Mouse (Mus musculus): ENCODE results near the gene Ficd. TPM values are rescaled to one million over a fixed set of nuclear protein-coding genes. Genes with fewer than 3 reads are reported as not detected.
A peak's percentile ranks its signal among the peaks of the same experiment; 100 is the strongest.
"Not testable (repeated sequence)": the region's sequence is repeated elsewhere in the genome, so short reads cannot be mapped to it uniquely, and the experiment has no call there.

Ficd gene
- polyA plus RNA-seq, 1 experiment from 2014 or later, result 3.3 TPM

- Histone ChIP-seq H3K4me1 (peaks cover 26% of the 10 kb centered on the region), H3K9ac (no peak overlapping the region), H3K27ac (no peak overlapping the region), H3K9me3 (replicated peaks) (no peaks in the 10 kb centered on the region), H3K27me3 (replicated peaks) (no peaks in the 10 kb centered on the region), H3K4me3 (no peak overlapping the region), H3K4me2 (no peak overlapping the region), H3K36me3 (peaks cover 85% of the 10 kb centered on the region)
- ATAC-seq, result no peak
- 79% methylated on average over 13 of the region's 13 CpGs for WGBS (ENCODE audit: insufficient replicate concordance)
These were observed 30.3 kb downstream of the Ficd start for GRCm38 (mm10) chr5:113765641-113766526.

GRCm38 (mm10) chr5:113768806-113769205, 33.2 kb downstream of the Ficd start:
- no peak overlapping the region for H3K27ac ChIP-seq
- H3K27me3 ChIP-seq (replicated peaks), result no peaks in the 10 kb centered on the region
- 88% methylated on average over 8 of the region's 8 CpGs for WGBS (ENCODE audit: insufficient replicate concordance)
- H3K4me1 ChIP-seq, result peaks cover 41% of the 10 kb centered on the region
- H3K36me3 ChIP-seq, result peaks cover 55% of the 10 kb centered on the region
- no peak overlapping the region for H3K4me2 ChIP-seq
- ATAC-seq, result no peak
- no peak overlapping the region for H3K4me3 ChIP-seq
- H3K9ac ChIP-seq, result no peak overlapping the region
- H3K9me3 ChIP-seq (replicated peaks), result no peaks in the 10 kb centered on the region

- H3K4me1 ChIP-seq, result peaks cover 47% of the 10 kb centered on the region
- H3K9me3 ChIP-seq (replicated peaks), result no peaks in the 10 kb centered on the region
- peaks cover 57% of the 10 kb centered on the region for H3K36me3 ChIP-seq
- peak overlapping the region; percentile 77 for H3K4me2 ChIP-seq
- H3K27me3 ChIP-seq (replicated peaks), result no peaks in the 10 kb centered on the region
- H3K9ac ChIP-seq, result peak overlapping the region; percentile 92
- WGBS (ENCODE audit: insufficient replicate concordance), result under 1% methylated on average over 91 of the region's 97 CpGs
- peak overlapping the region; percentile 91 for H3K27ac ChIP-seq
- peak; percentile 78 for ATAC-seq
- H3K4me3 ChIP-seq, result peak overlapping the region; percentile 98
These were observed 35.9 kb downstream of the Ficd start for GRCm38 (mm10) chr5:113771213-113772162.

GRCm38 (mm10) chr5:113772450-113772895, 36.9 kb downstream of the Ficd start, which contains the start of the genes Sart3 and Iscu:
Gene Sart3, minus strand, starts transcription at chr5:113772510.
Gene Iscu, plus strand, starts transcription at chr5:113772748.
- Histone ChIP-seq H3K4me2 (peak within 1 kb of the TSS; percentile 77), H3K4me3 (peak within 1 kb of the TSS; percentile 98), H3K4me1 (peaks cover 47% of the 10 kb centered on the region), H3K27me3 (replicated peaks) (no peaks in the 10 kb centered on the region), H3K9me3 (replicated peaks) (no peaks in the 10 kb centered on the region), H3K36me3 (peaks cover 57% of the 10 kb centered on the region), H3K9ac (peak within 1 kb of the TSS; percentile 92), H3K27ac (peak within 1 kb of the TSS; percentile 91)
- ATAC-seq, result peak; percentile 78
- WGBS (ENCODE audit: insufficient replicate concordance), result 0% methylated on average over 48 of the region's 49 CpGs

GRCm38 (mm10) chr5:113772905-113773519, 37.4 kb downstream of the Ficd start:
- Histone ChIP-seq H3K9me3 (replicated peaks) (no peaks in the 10 kb centered on the region), H3K4me3 (peak overlapping the region; percentile 98), H3K4me2 (peak overlapping the region; percentile 77), H3K9ac (peak overlapping the region; percentile 85), H3K36me3 (peaks cover 55% of the 10 kb centered on the region), H3K4me1 (peaks cover 47% of the 10 kb centered on the region), H3K27me3 (replicated peaks) (no peaks in the 10 kb centered on the region), H3K27ac (peak overlapping the region; percentile 91)
- 3% methylated on average over 25 of the region's 38 CpGs for WGBS (ENCODE audit: insufficient replicate concordance)
- ATAC-seq, result peak; percentile 36

GRCm38 (mm10) chr5:113773664-113774063, 38.1 kb downstream of the Ficd start:
- Histone ChIP-seq H3K9me3 (replicated peaks) (no peaks in the 10 kb centered on the region), H3K4me3 (peak overlapping the region; percentile 98), H3K4me1 (peaks cover 44% of the 10 kb centered on the region), H3K4me2 (peak overlapping the region; percentile 77), H3K36me3 (peaks cover 55% of the 10 kb centered on the region), H3K27me3 (replicated peaks) (no peaks in the 10 kb centered on the region), H3K9ac (peak overlapping the region; percentile 85), H3K27ac (peak overlapping the region; percentile 91)
- ATAC-seq, result peak; percentile 47
- WGBS (ENCODE audit: insufficient replicate concordance), result 1% methylated on average over 7 of the region's 7 CpGs

- no peak for ATAC-seq
- peaks cover 45% of the 10 kb centered on the region for H3K36me3 ChIP-seq
- no peak overlapping the region for H3K9ac ChIP-seq
- peaks cover 25% of the 10 kb centered on the region for H3K4me1 ChIP-seq
- H3K27me3 ChIP-seq (replicated peaks), result no peaks in the 10 kb centered on the region
- WGBS (ENCODE audit: insufficient replicate concordance), result 83% methylated on average over 10 of the region's 10 CpGs
- H3K9me3 ChIP-seq (replicated peaks), result no peaks in the 10 kb centered on the region
- 0 out of 2 replicates have a peak overlapping the region, but pooled peaks have one; percentile 20 for H3K27ac ChIP-seq
- H3K4me3 ChIP-seq, result no peak overlapping the region
- H3K4me2 ChIP-seq, result no peak overlapping the region
These were observed 40.0 kb downstream of the Ficd start for GRCm38 (mm10) chr5:113775585-113775984.

- no peaks in the 10 kb centered on the region for H3K27me3 ChIP-seq (replicated peaks)
- H3K9me3 ChIP-seq (replicated peaks), result no peaks in the 10 kb centered on the region
- H3K4me3 ChIP-seq, result no peak overlapping the region
- ATAC-seq, result no peak
- H3K4me1 ChIP-seq, result peaks cover 22% of the 10 kb centered on the region
- H3K36me3 ChIP-seq, result peaks cover 45% of the 10 kb centered on the region
- no peak overlapping the region for H3K4me2 ChIP-seq
- no peak overlapping the region for H3K9ac ChIP-seq
- WGBS (ENCODE audit: insufficient replicate concordance), result 63% methylated on average over 15 of the region's 15 CpGs
- H3K27ac ChIP-seq, result peak overlapping the region; percentile 42
These were observed 40.7 kb downstream of the Ficd start for GRCm38 (mm10) chr5:113776128-113776895.

GRCm38 (mm10) chr5:113776896-113777226, 41.3 kb downstream of the Ficd start:
- H3K4me3 ChIP-seq, result no peak overlapping the region
- H3K36me3 ChIP-seq, result peaks cover 45% of the 10 kb centered on the region
- H3K4me1 ChIP-seq, result peaks cover 21% of the 10 kb centered on the region
- ATAC-seq, result no peak
- no peak overlapping the region for H3K4me2 ChIP-seq
- no peaks in the 10 kb centered on the region for H3K27me3 ChIP-seq (replicated peaks)
- no peaks in the 10 kb centered on the region for H3K9me3 ChIP-seq (replicated peaks)
- 54% methylated on average over 8 of the region's 8 CpGs for WGBS (ENCODE audit: insufficient replicate concordance)
- H3K27ac ChIP-seq, result 0 out of 2 replicates have a peak overlapping the region, but pooled peaks have one; percentile 42
- no peak overlapping the region for H3K9ac ChIP-seq

- not testable (repeated sequence) for H3K9ac ChIP-seq; H3K27me3 ChIP-seq (replicated peaks); H3K27ac ChIP-seq; ATAC-seq; H3K4me2 ChIP-seq; H3K9me3 ChIP-seq (replicated peaks); H3K4me3 ChIP-seq
- H3K4me1 ChIP-seq, result peaks cover 17% of the 10 kb centered on the region
- WGBS (ENCODE audit: insufficient replicate concordance), result 89% methylated on average over 8 of the region's 8 CpGs
- H3K36me3 ChIP-seq, result peaks cover 45% of the 10 kb centered on the region
These were observed 42.1 kb downstream of the Ficd start for GRCm38 (mm10) chr5:113777728-113778127.

GRCm38 (mm10) chr5:113779569-113779968, 44.0 kb downstream of the Ficd start:
- no peak overlapping the region for H3K4me3 ChIP-seq
- H3K9ac ChIP-seq, result no peak overlapping the region
- 71% methylated on average over 5 of the region's 5 CpGs for WGBS (ENCODE audit: insufficient replicate concordance)
- peaks cover 22% of the 10 kb centered on the region for H3K27me3 ChIP-seq (replicated peaks)
- no peak overlapping the region for H3K27ac ChIP-seq
- H3K9me3 ChIP-seq (replicated peaks), result no peaks in the 10 kb centered on the region
- H3K4me2 ChIP-seq, result no peak overlapping the region
- peaks cover 39% of the 10 kb centered on the region for H3K36me3 ChIP-seq
- 0 out of 2 replicates have a peak, but pooled peaks cover 5% of the 10 kb centered on the region for H3K4me1 ChIP-seq
- ATAC-seq, result no peak

All from liver, embryonic 12.5 days (tissue).